In genomic region chr8:46843855-46844254, GRCm38 (mm10) we compare ENCODE assay signal across 12 mouse cellular contexts.
A peak's percentile ranks its signal among the peaks of the same experiment; 100 is the strongest.
DNase-seq lines count a peak whose midpoint lies in the region; ATAC-seq and TF ChIP-seq lines count a peak whose summit lies in the region.
"Had no signal": no experiment of that assay in that cellular context is flagged by ENCODE, and none has a peak within 500 bp of the region (broad histone marks: within the 10 kb centered on the region; RNA-seq: fewer than 3 reads in every experiment).

No protein-coding gene starts in this region.

- H3K9me3 ChIP-seq in heart, embryonic 13.5 days, result no peaks in the 10 kb centered on the region
- no peaks in the 10 kb centered on the region for H3K9me3 ChIP-seq in heart, embryonic 11.5 days (replicated peaks; ENCODE audit: control insufficient read depth, low read length)
- H3K9me3 ChIP-seq in liver, embryonic 11.5 days (ENCODE audit: control insufficient read depth, low read length), result no peaks in the 10 kb centered on the region
- H3K9me3 ChIP-seq in liver, embryonic 15.5 days (replicated peaks), result no peaks in the 10 kb centered on the region
- H3K9me3 ChIP-seq in hindbrain, embryonic 16.5 days (ENCODE audit: control insufficient read depth, low read length), result no peaks in the 10 kb centered on the region

- WGBS in heart, embryonic 13.5 days, result 81% methylated on average over 4 of the region's 4 CpGs
- WGBS in heart, embryonic 11.5 days (ENCODE audit: insufficient replicate concordance), result 81% methylated on average over 4 of the region's 4 CpGs
- WGBS in liver, adult 2 months, result 64% methylated on average over 4 of the region's 4 CpGs
- WGBS in liver, embryonic 11.5 days, result 78% methylated on average over 4 of the region's 4 CpGs
- 76% methylated on average over 4 of the region's 4 CpGs for WGBS in bone marrow, adult 2 months
- 66% methylated on average over 4 of the region's 4 CpGs for WGBS in liver, embryonic 15.5 days (ENCODE audit: insufficient replicate concordance)
- 90% methylated on average over 4 of the region's 4 CpGs for WGBS in hindbrain, embryonic 16.5 days

- ATAC-seq in heart, embryonic 13.5 days (ENCODE audit: extremely low read depth, insufficient number of reproducible peaks, low FRiP score, low TSS enrichment), result no peak
- ATAC-seq in heart, embryonic 11.5 days (replicated peaks; ENCODE audit: insufficient number of reproducible peaks, low FRiP score, low TSS enrichment), result no peak
- no peak for ATAC-seq in liver, embryonic 11.5 days (replicated peaks; ENCODE audit: low FRiP score)
- no peak for ATAC-seq in liver, embryonic 15.5 days (ENCODE audit: insufficient read depth)
- no peak for ATAC-seq in hindbrain, embryonic 16.5 days

- H3K4me2 ChIP-seq in heart, embryonic 13.5 days, result no peak overlapping the region
- H3K4me2 ChIP-seq in heart, embryonic 11.5 days, result no peak overlapping the region
- H3K4me2 ChIP-seq in liver, embryonic 11.5 days, result no peak overlapping the region
- H3K4me2 ChIP-seq in liver, embryonic 15.5 days, result no peak overlapping the region
- no peak overlapping the region for H3K4me2 ChIP-seq in hindbrain, embryonic 16.5 days (ENCODE audit: low read length)

- H3K4me1 ChIP-seq in heart, embryonic 13.5 days, result peaks cover 33% of the 10 kb centered on the region
- H3K4me1 ChIP-seq in heart, embryonic 11.5 days (ENCODE audit: control insufficient read depth, insufficient read depth, low read length), result 0 out of 2 replicates have a peak, but pooled peaks cover 3% of the 10 kb centered on the region
- peaks cover 51% of the 10 kb centered on the region for H3K4me1 ChIP-seq in liver, adult 2 months (ENCODE audit: control insufficient read depth, insufficient read depth, low read length)
- H3K4me1 ChIP-seq in liver, embryonic 11.5 days (replicated peaks; ENCODE audit: control insufficient read depth, insufficient read depth, low read length), result peaks cover 9% of the 10 kb centered on the region
- peaks cover 9% of the 10 kb centered on the region for H3K4me1 ChIP-seq in bone marrow, adult 2 months (ENCODE audit: control insufficient read depth, insufficient read depth, low read length)
- peaks cover 41% of the 10 kb centered on the region for H3K4me1 ChIP-seq in liver, embryonic 15.5 days (replicated peaks)
- no peaks in the 10 kb centered on the region for H3K4me1 ChIP-seq in hindbrain, embryonic 16.5 days (ENCODE audit: control insufficient read depth, insufficient read depth, low read depth, low read length)

- H3K79me2 ChIP-seq in liver, adult 2 months (ENCODE audit: control insufficient read depth, insufficient read depth, low read length), result peaks cover 9% of the 10 kb centered on the region; the same call in 1 of the 2 replicates

- H3K27me3 ChIP-seq in heart, embryonic 13.5 days (replicated peaks), result no peaks in the 10 kb centered on the region
- no peaks in the 10 kb centered on the region for H3K27me3 ChIP-seq in heart, embryonic 11.5 days (ENCODE audit: control insufficient read depth, insufficient read depth, low read length)
- H3K27me3 ChIP-seq in liver, adult 2 months (ENCODE audit: control insufficient read depth, insufficient read depth, low read length), result no peaks in the 10 kb centered on the region
- no peaks in the 10 kb centered on the region for H3K27me3 ChIP-seq in liver, embryonic 11.5 days (replicated peaks; ENCODE audit: control insufficient read depth, insufficient read depth, low read length)
- H3K27me3 ChIP-seq in liver, embryonic 15.5 days, result no peaks in the 10 kb centered on the region
- H3K27me3 ChIP-seq in hindbrain, embryonic 16.5 days (replicated peaks; ENCODE audit: control insufficient read depth, insufficient read depth, low read length), result no peaks in the 10 kb centered on the region

- no peak for TF ChIP-seq POLR2A in liver, adult 2 months (IDR thresholded peaks at IDR 0.05; ENCODE audit: extremely low read depth, insufficient read depth, low read length)
- no peak for TF ChIP-seq POLR2A in bone marrow, adult 2 months (IDR thresholded peaks at IDR 0.05; ENCODE audit: borderline replicate concordance, control insufficient read depth, low read depth, low read length)

- no peak overlapping the region for H3K4me3 ChIP-seq in heart, embryonic 13.5 days
- no peak overlapping the region for H3K4me3 ChIP-seq in heart, embryonic 11.5 days (ENCODE audit: low read depth, low read length)
- H3K4me3 ChIP-seq in liver, adult 2 months (ENCODE audit: insufficient read depth, low read depth, low read length), result no peak overlapping the region
- no peak overlapping the region for H3K4me3 ChIP-seq in liver, embryonic 11.5 days (ENCODE audit: low read depth, low read length)
- H3K4me3 ChIP-seq in bone marrow, adult 2 months (replicated peaks; ENCODE audit: control insufficient read depth, low read depth, low read length), result no peak overlapping the region
- H3K4me3 ChIP-seq in liver, embryonic 15.5 days (replicated peaks), result no peak overlapping the region
- no peak overlapping the region for H3K4me3 ChIP-seq in hindbrain, embryonic 16.5 days (ENCODE audit: low read length)

- H3K36me3 ChIP-seq in heart, embryonic 13.5 days, result peaks cover 47% of the 10 kb centered on the region
- peaks cover 7% of the 10 kb centered on the region for H3K36me3 ChIP-seq in heart, embryonic 11.5 days (ENCODE audit: control insufficient read depth, insufficient read depth, low read length)
- peaks cover 28% of the 10 kb centered on the region for H3K36me3 ChIP-seq in liver, adult 2 months (ENCODE audit: control insufficient read depth, insufficient read depth, low read length)
- peaks cover 6% of the 10 kb centered on the region; the same call in 1 of the 2 replicates for H3K36me3 ChIP-seq in liver, embryonic 11.5 days (ENCODE audit: control insufficient read depth, insufficient read depth, low read length)
- H3K36me3 ChIP-seq in liver, embryonic 15.5 days (replicated peaks), result peaks cover 40% of the 10 kb centered on the region; the same call in 1 of the 2 replicates
- H3K36me3 ChIP-seq in hindbrain, embryonic 16.5 days (ENCODE audit: control insufficient read depth, insufficient read depth, low read length), result peaks cover 12% of the 10 kb centered on the region; the same call in 1 of the 2 replicates

- H3K27ac ChIP-seq in heart, embryonic 13.5 days (replicated peaks), result peak overlapping the region; percentile 79
- H3K27ac ChIP-seq in heart, embryonic 11.5 days (ENCODE audit: low read depth, low read length), result no peak overlapping the region
- peak overlapping the region; percentile 86 for H3K27ac ChIP-seq in liver, adult 2 months (replicated peaks; ENCODE audit: insufficient read depth, low read depth, low read length)
- no peak overlapping the region; the same call in 1 of the 2 replicates for H3K27ac ChIP-seq in liver, embryonic 11.5 days (ENCODE audit: low read depth, low read length)
- H3K27ac ChIP-seq in bone marrow, adult 2 months (ENCODE audit: control insufficient read depth, insufficient read depth, low read depth, low read length, poor library complexity), result peak overlapping the region; percentile 89
- H3K27ac ChIP-seq in liver, embryonic 15.5 days (replicated peaks), result peak overlapping the region; percentile 75
- H3K27ac ChIP-seq in hindbrain, embryonic 16.5 days (ENCODE audit: low read depth, low read length), result no peak overlapping the region

- TF ChIP-seq CTCF in liver, adult 2 months (IDR thresholded peaks at IDR 0.05; ENCODE audit: low read depth, low read length), result no peak
- no peak for TF ChIP-seq CTCF in bone marrow, adult 2 months (IDR thresholded peaks at IDR 0.05; ENCODE audit: control insufficient read depth, insufficient read depth, low read length)

- no peak for DNase-seq in liver, adult 2 months (ENCODE audit: extremely low read depth, low read depth, low spot score)
- no peak for DNase-seq in liver, embryonic 11.5 days (ENCODE audit: low spot score)
- no peak for DNase-seq in embryo, embryonic 10.5 days (ENCODE audit: low spot score)
- DNase-seq: B cell, adult 2 months; cerebellum, adult 2 months; layer of hippocampus, adult 9-11 months; thymus, postnatal 36 days had no signal

- no peak overlapping the region for H3K9ac ChIP-seq in heart, embryonic 13.5 days
- H3K9ac ChIP-seq in heart, embryonic 11.5 days (ENCODE audit: low read depth, low read length), result no peak overlapping the region
- H3K9ac ChIP-seq in liver, adult 2 months (ENCODE audit: low read depth, low read length), result peak overlapping the region; percentile 38; the same call in 1 of the 2 replicates
- H3K9ac ChIP-seq in liver, embryonic 11.5 days (ENCODE audit: low read depth, low read length), result no peak overlapping the region
- no peak overlapping the region for H3K9ac ChIP-seq in liver, embryonic 15.5 days
- no peak overlapping the region for H3K9ac ChIP-seq in hindbrain, embryonic 16.5 days (ENCODE audit: low read depth, low read length)

Comparison
In these comparisons a context has a peak if more than half of its experiments do, and no peak if none do; other contexts are left out.
1. H3K27ac ChIP-seq: peak in heart, embryonic 13.5 days (single experiment), liver, adult 2 months (single experiment), bone marrow, adult 2 months (single experiment) and liver, embryonic 15.5 days (single experiment); none in heart, embryonic 11.5 days (single experiment), liver, embryonic 11.5 days (single experiment) and hindbrain, embryonic 16.5 days (single experiment).